Mouse (Mus musculus): Measurements from ENCODE around the gene Setd1a. TPM values are rescaled to one million over a fixed set of nuclear protein-coding genes. Genes with fewer than 3 reads are reported as not detected.
"Not testable (repeated sequence)": the region's sequence is repeated elsewhere in the genome, so short reads cannot be mapped to it uniquely, and the experiment has no call there.

The Setd1a gene
- polyA plus RNA-seq, 1 experiment from 2014 or later: 9.2 TPM

DNA sequence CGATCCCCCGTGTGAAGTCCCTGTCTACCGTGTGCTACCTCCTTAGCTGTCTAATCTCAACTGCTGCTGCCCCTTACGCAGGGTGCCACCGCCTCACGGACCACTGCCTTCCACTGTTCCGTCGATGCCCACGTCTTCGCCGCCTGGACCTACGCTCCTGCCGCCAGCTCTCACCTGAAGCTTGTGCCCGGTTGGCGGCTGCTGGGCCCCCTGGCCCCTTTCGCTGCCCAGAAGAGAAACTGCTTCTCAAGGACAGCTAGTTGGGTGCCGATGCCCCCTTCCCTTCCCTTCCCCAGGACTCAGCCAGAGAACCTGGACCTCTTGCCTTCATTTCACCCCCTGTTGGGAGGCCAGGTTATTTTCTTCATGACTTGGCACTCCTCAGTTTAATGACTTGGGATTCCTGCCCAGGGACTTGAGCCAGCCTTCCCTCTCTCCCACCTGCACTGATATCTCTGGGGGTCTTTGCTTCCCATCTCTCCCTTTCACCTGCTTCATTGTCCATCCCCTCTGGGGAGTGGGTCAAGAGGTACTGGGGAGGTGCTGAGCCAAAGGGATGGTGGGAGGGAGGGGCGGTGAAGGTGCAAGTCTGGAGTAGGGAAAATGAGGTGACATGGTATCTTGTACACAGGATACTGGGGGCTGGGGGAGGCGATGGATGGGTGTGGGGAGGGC lies 8.7 kb upstream of the Setd1a start:
- H3K27me3 ChIP-seq: no peaks in the 10 kb centered on the region
- peak overlapping the region; percentile 93 for H3K4me2 ChIP-seq
- peak overlapping the region; percentile 97 for H3K27ac ChIP-seq (replicated peaks)
- H3K4me1 ChIP-seq (replicated peaks): peaks cover 71% of the 10 kb centered on the region
- H3K36me3 ChIP-seq (replicated peaks): 0 out of 2 replicates have a peak, but pooled peaks cover 5% of the 10 kb centered on the region
- WGBS (ENCODE audit: insufficient replicate concordance): 59% methylated on average over 19 of the region's 19 CpGs
- ATAC-seq (ENCODE audit: insufficient read depth): peak; percentile 44
- H3K9ac ChIP-seq: peak overlapping the region; percentile 78
- H3K9me3 ChIP-seq (replicated peaks): no peaks in the 10 kb centered on the region
- peak overlapping the region; percentile 72 for H3K4me3 ChIP-seq (replicated peaks)

DNA sequence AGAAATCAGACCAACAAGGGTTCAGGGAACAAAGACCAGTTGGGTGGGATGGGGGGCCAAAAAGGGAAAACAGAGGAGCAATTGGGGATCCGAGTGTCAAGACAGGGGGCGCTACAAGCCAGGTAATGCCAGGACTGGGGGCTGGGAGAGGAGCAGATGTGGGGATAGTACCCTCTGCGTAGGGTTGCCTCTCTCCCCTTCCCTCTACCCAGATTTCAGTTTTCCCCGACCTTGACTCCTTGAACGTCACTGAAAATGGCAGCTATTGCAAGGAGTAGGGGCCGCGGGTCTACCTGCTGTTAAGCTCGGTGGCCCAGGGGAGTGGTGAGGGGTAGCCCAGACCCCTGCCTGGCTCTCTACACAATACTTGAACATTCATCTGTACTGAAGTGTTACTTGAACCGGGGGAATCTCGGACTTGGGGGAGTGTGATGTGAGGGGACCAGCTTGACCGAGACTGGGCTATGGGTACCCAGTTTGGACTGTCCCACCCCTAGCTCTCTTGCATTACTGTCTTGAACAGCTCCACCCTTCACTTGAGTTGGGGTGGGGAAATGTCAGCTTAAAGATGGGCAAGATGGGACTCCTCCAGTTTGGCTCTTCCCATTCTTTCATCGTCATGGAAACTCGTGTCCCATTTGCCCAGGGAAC lies 8.0 kb upstream of the Setd1a start:
- Histone ChIP-seq H3K9me3 (replicated peaks) (no peaks in the 10 kb centered on the region), H3K4me1 (replicated peaks) (peaks cover 72% of the 10 kb centered on the region), H3K27ac (replicated peaks) (peak overlapping the region; percentile 97), H3K4me2 (peak overlapping the region; percentile 93), H3K36me3 (replicated peaks) (0 out of 2 replicates have a peak, but pooled peaks cover 5% of the 10 kb centered on the region), H3K4me3 (replicated peaks) (peak overlapping the region; percentile 72), H3K9ac (peak overlapping the region; percentile 78), H3K27me3 (no peaks in the 10 kb centered on the region)
- ATAC-seq (ENCODE audit: insufficient read depth): no peak
- 50% methylated on average over 13 of the region's 13 CpGs for WGBS (ENCODE audit: insufficient replicate concordance)

GRCm38 (mm10) chr7:127768997-127769593 lies 7.4 kb upstream of the Setd1a start:
- no peaks in the 10 kb centered on the region for H3K27me3 ChIP-seq
- H3K4me2 ChIP-seq: peak overlapping the region; percentile 93
- H3K27ac ChIP-seq (replicated peaks): peak overlapping the region; percentile 97
- peak overlapping the region; percentile 79 for H3K9ac ChIP-seq
- H3K4me1 ChIP-seq (replicated peaks): peaks cover 78% of the 10 kb centered on the region
- H3K36me3 ChIP-seq (replicated peaks): peaks cover 2% of the 10 kb centered on the region; the same call in 1 of the 2 replicates
- WGBS (ENCODE audit: insufficient replicate concordance): 1% methylated on average over 16 of the region's 16 CpGs
- no peaks in the 10 kb centered on the region for H3K9me3 ChIP-seq (replicated peaks)
- H3K4me3 ChIP-seq (replicated peaks): peak overlapping the region; percentile 72
- ATAC-seq (ENCODE audit: insufficient read depth): peak; percentile 5; the same call in 1 of the 2 replicates

GRCm38 (mm10) chr7:127769651-127770038 lies 6.8 kb upstream of the Setd1a start, which contains the start of gene Orai3:
Gene Orai3 (plus strand): TSS chr7:127769815.
- Histone ChIP-seq H3K27me3 (no peaks in the 10 kb centered on the region), H3K4me3 (replicated peaks) (peak within 1 kb of the TSS; percentile 72), H3K4me1 (replicated peaks) (peaks cover 84% of the 10 kb centered on the region), H3K4me2 (peak within 1 kb of the TSS; percentile 93), H3K9me3 (replicated peaks) (no peaks in the 10 kb centered on the region), H3K36me3 (replicated peaks) (no peaks in the 10 kb centered on the region; the same call in 1 of the 2 replicates), H3K9ac (peak within 1 kb of the TSS; percentile 79), H3K27ac (replicated peaks) (peak within 1 kb of the TSS; percentile 97)
- WGBS (ENCODE audit: insufficient replicate concordance): 0% methylated on average over 24 of the region's 24 CpGs
- peak; percentile 16 for ATAC-seq (ENCODE audit: insufficient read depth)

DNA sequence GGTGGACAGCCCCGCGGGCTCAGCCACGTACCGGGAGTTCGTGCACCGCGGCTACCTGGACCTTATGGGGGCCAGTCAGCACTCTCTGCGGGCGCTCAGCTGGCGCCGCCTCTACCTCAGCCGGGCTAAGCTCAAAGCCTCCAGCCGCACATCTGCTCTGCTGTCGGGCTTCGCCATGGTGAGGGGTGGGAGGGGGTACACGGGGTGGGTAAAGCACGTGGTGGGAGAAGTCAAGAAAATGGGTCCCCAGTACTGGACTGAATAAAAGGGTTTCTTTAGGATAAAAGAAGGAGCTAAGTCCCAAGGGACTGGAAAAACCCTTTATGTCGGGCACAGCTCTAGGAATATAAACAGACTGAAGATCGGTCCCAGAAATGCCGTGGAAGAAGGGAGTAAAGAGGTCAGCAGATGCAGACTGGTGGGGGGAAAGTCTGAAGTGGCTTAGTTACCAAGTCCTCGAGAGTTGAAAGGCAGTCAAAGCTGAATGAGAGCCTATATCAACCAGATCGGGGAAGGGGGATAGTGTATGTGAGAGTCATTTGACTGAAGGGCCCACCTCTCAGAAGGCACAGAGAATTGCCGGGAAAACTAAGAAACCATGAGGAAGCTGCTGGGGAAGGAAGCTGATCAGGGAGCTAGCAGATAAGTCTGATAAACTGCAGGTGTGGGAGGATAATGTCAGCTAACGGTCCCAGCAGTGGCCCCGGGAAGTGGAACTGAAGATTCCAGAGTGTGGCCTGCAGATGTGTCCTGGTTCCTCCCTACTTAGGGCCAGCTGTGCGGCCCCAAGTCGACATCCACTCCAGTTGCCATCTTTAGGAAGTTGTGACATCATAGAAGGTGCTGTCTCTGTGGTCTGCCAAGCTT lies 6.2 kb upstream of the Setd1a start:
- peak overlapping the region; percentile 97 for H3K27ac ChIP-seq (replicated peaks)
- WGBS (ENCODE audit: insufficient replicate concordance): 1% methylated on average over 27 of the region's 27 CpGs
- no peaks in the 10 kb centered on the region for H3K9me3 ChIP-seq (replicated peaks)
- no peaks in the 10 kb centered on the region; the same call in 1 of the 2 replicates for H3K36me3 ChIP-seq (replicated peaks)
- peak overlapping the region; percentile 72 for H3K4me3 ChIP-seq (replicated peaks)
- ATAC-seq (ENCODE audit: insufficient read depth): no peak
- peaks cover 86% of the 10 kb centered on the region for H3K4me1 ChIP-seq (replicated peaks)
- H3K27me3 ChIP-seq: no peaks in the 10 kb centered on the region
- peak overlapping the region; percentile 79 for H3K9ac ChIP-seq
- H3K4me2 ChIP-seq: peak overlapping the region; percentile 93

DNA sequence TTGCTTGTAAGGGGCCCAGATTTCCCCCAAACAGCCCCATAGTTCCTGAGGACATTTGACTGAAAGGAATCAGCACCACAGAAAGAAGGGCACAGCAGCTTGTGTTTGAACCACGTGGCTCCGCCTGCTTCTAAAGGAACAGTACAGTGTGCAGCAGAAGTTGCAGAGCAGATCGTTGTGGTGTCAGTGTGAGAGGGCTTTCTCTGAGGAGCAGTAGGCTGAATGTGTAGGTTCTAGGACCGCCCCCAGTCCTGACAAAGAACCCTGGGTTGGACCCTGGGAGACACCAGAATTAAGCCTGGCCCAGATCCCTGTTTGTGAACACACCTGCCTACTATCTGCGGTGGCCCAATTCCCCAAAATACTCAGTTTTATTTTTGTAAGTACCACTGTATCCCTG lies 5.2 kb upstream of the Setd1a start:
- WGBS (ENCODE audit: insufficient replicate concordance): 37% methylated on average over 5 of the region's 5 CpGs
- ATAC-seq (ENCODE audit: insufficient read depth): no peak

GRCm38 (mm10) chr7:127772080-127772479 lies 4.4 kb upstream of the Setd1a start:
- H3K27ac ChIP-seq (replicated peaks): no peak overlapping the region; the same call in 1 of the 2 replicates
- WGBS (ENCODE audit: insufficient replicate concordance): 38% methylated on average over 3 of the region's 3 CpGs
- no peaks in the 10 kb centered on the region for H3K27me3 ChIP-seq
- no peak overlapping the region for H3K4me3 ChIP-seq (replicated peaks)
- no peaks in the 10 kb centered on the region; the same call in 1 of the 2 replicates for H3K36me3 ChIP-seq (replicated peaks)
- no peak for ATAC-seq (ENCODE audit: insufficient read depth)
- H3K4me2 ChIP-seq: no peak overlapping the region
- no peaks in the 10 kb centered on the region for H3K9me3 ChIP-seq (replicated peaks)
- peaks cover 79% of the 10 kb centered on the region for H3K4me1 ChIP-seq (replicated peaks)
- no peak overlapping the region for H3K9ac ChIP-seq

More for the DNA sequence above, 5.2 kb upstream of the Setd1a start:
- Histone ChIP-seq H3K4me1 (replicated peaks) (peaks cover 86% of the 10 kb centered on the region), H3K9me3 (replicated peaks) (no peaks in the 10 kb centered on the region), H3K36me3 (replicated peaks) (no peaks in the 10 kb centered on the region; the same call in 1 of the 2 replicates), H3K9ac (no peak overlapping the region), H3K27ac (replicated peaks) (peak overlapping the region; percentile 97), H3K27me3 (no peaks in the 10 kb centered on the region), H3K4me2 (peak overlapping the region; percentile 93), H3K4me3 (replicated peaks) (0 out of 2 replicates have a peak overlapping the region, but pooled peaks have one; percentile 72)

DNA sequence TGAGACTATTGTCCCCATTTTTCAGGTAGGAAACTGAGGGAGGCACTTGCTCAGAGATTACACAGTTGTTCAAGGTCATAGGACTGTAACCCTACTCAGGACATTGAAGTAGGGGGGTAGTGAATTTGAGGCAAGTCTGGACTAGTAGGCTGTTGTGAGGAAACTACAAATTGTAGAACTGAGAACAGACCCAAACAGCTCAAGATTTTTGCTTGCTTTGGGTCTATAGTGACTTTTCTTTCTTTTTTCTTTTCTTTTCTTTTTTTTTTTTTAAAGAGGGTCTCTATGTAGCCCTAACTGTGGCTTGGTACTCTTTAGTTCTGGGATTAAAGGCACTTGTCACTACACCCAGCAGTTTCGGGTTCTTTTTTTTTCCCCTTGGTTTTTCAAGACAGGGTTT lies 3.9 kb upstream of the Setd1a start:
- Histone ChIP-seq H3K4me2 (no peak overlapping the region), H3K27me3 (no peaks in the 10 kb centered on the region), H3K4me3 (replicated peaks) (no peak overlapping the region), H3K36me3 (replicated peaks) (no peaks in the 10 kb centered on the region; the same call in 1 of the 2 replicates), H3K9me3 (replicated peaks) (no peaks in the 10 kb centered on the region), H3K9ac (no peak overlapping the region), H3K27ac (replicated peaks) (no peak overlapping the region; the same call in 1 of the 2 replicates), H3K4me1 (replicated peaks) (peaks cover 74% of the 10 kb centered on the region)
- 78% methylated on average over 1 of the region's 1 CpGs for WGBS (ENCODE audit: insufficient replicate concordance)
- no peak for ATAC-seq (ENCODE audit: insufficient read depth)

GRCm38 (mm10) chr7:127773664-127774384 lies 2.6 kb upstream of the Setd1a start:
- Histone ChIP-seq H3K36me3 (replicated peaks) (peaks cover 6% of the 10 kb centered on the region), H3K9me3 (replicated peaks) (no peaks in the 10 kb centered on the region), H3K4me1 (replicated peaks) (peaks cover 73% of the 10 kb centered on the region), H3K9ac (no peak overlapping the region), H3K27ac (replicated peaks) (no peak overlapping the region), H3K27me3 (no peaks in the 10 kb centered on the region), H3K4me2 (no peak overlapping the region), H3K4me3 (replicated peaks) (no peak overlapping the region)
- WGBS (ENCODE audit: insufficient replicate concordance): 35% methylated on average over 9 of the region's 9 CpGs
- ATAC-seq (ENCODE audit: insufficient read depth): no peak

DNA sequence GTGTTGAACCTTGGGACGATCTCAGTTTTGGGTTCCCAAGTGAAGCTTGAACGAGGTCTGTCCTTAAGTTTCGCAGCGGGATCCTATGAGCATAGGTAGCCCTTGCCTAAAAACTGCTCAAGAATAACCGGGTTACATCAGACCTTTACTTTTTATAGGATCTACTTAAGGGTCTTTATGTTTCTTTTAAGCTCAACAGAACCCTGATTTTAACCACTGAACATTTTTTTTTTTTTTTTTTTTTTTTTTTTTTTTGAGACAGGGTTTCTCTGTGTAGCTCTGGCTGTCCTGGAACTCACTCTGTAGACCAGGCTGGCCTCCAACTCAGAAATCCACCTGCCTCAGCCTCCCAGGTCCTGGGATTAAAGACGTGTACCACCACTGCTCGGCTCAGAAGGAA lies 633 bp upstream of the Setd1a start:
- Histone ChIP-seq H3K4me2 (peak overlapping the region; percentile 91), H3K9ac (peak overlapping the region; percentile 83), H3K36me3 (replicated peaks) (peaks cover 25% of the 10 kb centered on the region), H3K4me1 (replicated peaks) (peaks cover 59% of the 10 kb centered on the region), H3K27ac (replicated peaks) (peak overlapping the region; percentile 97), H3K4me3 (replicated peaks) (peak overlapping the region; percentile 92)
- not testable (repeated sequence) for H3K27me3 ChIP-seq; ATAC-seq (ENCODE audit: insufficient read depth); H3K9me3 ChIP-seq (replicated peaks)
- WGBS (ENCODE audit: insufficient replicate concordance): 62% methylated on average over 7 of the region's 7 CpGs
